Mouse (Mus musculus) kidney, adult 2 months (tissue): ENCODE measurements at regions not wholly inside any gene's neighbourhood (a gene's known extent, or its start where the extent isn't known, plus 50 kb on each side); places are given as distances from the start of the nearest gene placed in this dataset.

Experiments
- DNase-seq: peaks from one replicate; pipeline ENCODE4 v3.0.0; 2021
- H3K27ac ChIP-seq: fragments of 200-500 bp; 2 replicates; pipeline ENCODE4 v1.5.1; 2012; ENCODE audit warnings: low read depth, low read length, control low read depth, inconsistent platforms; ENCODE audit not compliant: insufficient read depth
- H3K27me3 ChIP-seq: fragments of 200-500 bp; replicated peaks from 2 replicates; pipeline ENCODE4 v1.6.1; 2012; ENCODE audit warnings: mild to moderate bottlenecking, moderate library complexity, low read length, inconsistent platforms; ENCODE audit not compliant: control insufficient read depth, insufficient read depth
- H3K36me3 ChIP-seq: fragments of 200-500 bp; 2 replicates; pipeline ENCODE4 v1.6.1; 2012; ENCODE audit warnings: mild to moderate bottlenecking, moderate library complexity, low read length, inconsistent platforms; ENCODE audit not compliant: control insufficient read depth, insufficient read depth
- H3K4me1 ChIP-seq: fragments of 200-500 bp; 2 replicates; pipeline ENCODE4 v1.6.1; 2011; ENCODE audit warnings: low read length; ENCODE audit not compliant: control insufficient read depth, insufficient read depth
- H3K4me3 ChIP-seq: fragments of 200-500 bp; 2 replicates; pipeline ENCODE4 v1.5.1; 2011; ENCODE audit warnings: mild to moderate bottlenecking, low read depth, low read length, control low read depth; ENCODE audit not compliant: insufficient read depth
- CTCF ChIP-seq: fragments of 200-500 bp; conservative IDR thresholded peaks from 2 replicates; pipeline ENCODE4 v1.5.1; 2011; ENCODE audit warnings: low read depth, mild to moderate bottlenecking, control low read depth, low read length, moderate library complexity, mixed read lengths; ENCODE audit not compliant: insufficient read depth, insufficient read length
- POLR2A ChIP-seq: fragments of 200-500 bp; IDR thresholded peaks from one replicate; pipeline ENCODE4 v1.6.1; 2011; ENCODE audit warnings: low read depth, low read length, control low read depth
- WGBS: fragments of 180-500 bp; shearing (Covaris S2); methylation state at CpG from one replicate; pipeline ENCODE4 v1.1.7; 2018; 5-methylcytosine and 5-hydroxymethylcytosine counted together

- Histone ChIP-seq H3K4me1 (peaks cover 8% of the 10 kb centered on the region), H3K27ac (no peak overlapping the region), H3K4me3 (no peak overlapping the region), H3K36me3 (no peaks in the 10 kb centered on the region), H3K27me3 (no peaks in the 10 kb centered on the region)
- no peak for TF ChIP-seq CTCF
- TF ChIP-seq POLR2A, result no peak
- DNase-seq, result peak; percentile 77
- 72% methylated on average over 3 of the region's 3 CpGs for WGBS
Measured at GRCm38 (mm10) chr4:53219351-53219750, 59.7 kb upstream of the Abca1 start.

DNA sequence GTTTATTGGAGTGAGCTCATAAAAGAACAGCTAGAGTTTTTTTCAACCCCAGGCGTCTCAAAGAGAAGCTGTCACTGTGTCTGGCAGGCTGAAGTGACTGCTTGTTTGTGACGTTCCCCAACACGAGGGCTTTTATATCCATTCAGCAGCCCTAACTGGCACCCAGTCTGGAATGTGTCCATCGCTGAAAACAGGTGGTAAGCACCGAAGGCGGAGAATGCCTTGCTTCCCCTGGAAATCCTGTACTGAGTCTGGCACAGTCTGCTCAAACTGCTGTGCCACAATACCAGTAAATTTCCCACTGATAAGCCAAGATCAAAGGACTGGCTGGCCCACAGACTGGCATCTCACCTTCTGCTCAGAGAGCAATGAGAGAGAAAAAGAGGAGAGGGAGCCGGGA is 59.1 kb upstream of the Abca1 start:
- 39% methylated on average over 7 of the region's 7 CpGs for WGBS
- no peaks in the 10 kb centered on the region for H3K36me3 ChIP-seq
- no peak overlapping the region for H3K4me3 ChIP-seq
- TF ChIP-seq CTCF (no peak), POLR2A (no peak)
- peak; percentile 49 for DNase-seq
- peaks cover 8% of the 10 kb centered on the region for H3K4me1 ChIP-seq
- no peak overlapping the region for H3K27ac ChIP-seq
- no peaks in the 10 kb centered on the region for H3K27me3 ChIP-seq

GRCm38 (mm10) chr4:53218291-53218640 is 58.6 kb upstream of the Abca1 start:
- Histone ChIP-seq H3K27ac (no peak overlapping the region), H3K36me3 (no peaks in the 10 kb centered on the region), H3K4me3 (no peak overlapping the region), H3K4me1 (peaks cover 8% of the 10 kb centered on the region), H3K27me3 (no peaks in the 10 kb centered on the region)
- WGBS, result 44% methylated on average over 5 of the region's 5 CpGs
- no peak for DNase-seq
- no peak for TF ChIP-seq POLR2A
- no peak for TF ChIP-seq CTCF

DNA sequence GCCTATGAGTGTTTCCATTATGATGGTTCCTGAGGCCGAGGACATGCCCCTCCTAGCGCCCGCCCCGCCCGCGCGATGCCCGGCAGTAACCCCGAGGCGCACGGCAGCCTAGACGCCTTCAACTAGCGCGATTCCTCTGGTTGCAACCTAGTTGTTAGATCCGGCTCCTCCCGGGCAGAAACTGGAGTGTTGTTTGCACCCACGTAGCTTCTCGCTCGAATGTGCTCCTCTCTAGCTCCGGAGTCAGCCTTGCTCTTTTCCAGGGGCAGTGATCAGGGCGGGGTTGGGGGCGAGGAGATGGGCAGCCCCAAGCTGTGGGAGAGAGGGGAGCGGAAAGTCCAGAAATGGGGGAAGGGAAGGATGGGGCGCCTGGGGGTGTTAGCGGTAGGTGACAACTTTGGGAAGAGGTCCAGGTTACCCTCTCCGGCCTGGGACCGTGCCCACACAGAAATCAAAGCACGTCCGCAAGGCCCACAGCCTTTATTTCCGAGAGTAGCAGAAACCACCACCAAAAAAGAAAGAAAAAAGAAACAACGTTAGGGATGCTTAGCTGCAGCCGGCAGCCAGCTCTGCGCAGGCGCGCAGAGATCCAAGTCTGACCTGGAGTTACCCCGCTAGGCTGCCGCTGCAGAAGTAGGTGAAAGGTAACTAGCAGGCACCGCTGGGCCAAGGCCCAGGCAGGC is 58.1 kb upstream of the Abca1 start:
- peaks cover 8% of the 10 kb centered on the region for H3K4me1 ChIP-seq

DNA sequence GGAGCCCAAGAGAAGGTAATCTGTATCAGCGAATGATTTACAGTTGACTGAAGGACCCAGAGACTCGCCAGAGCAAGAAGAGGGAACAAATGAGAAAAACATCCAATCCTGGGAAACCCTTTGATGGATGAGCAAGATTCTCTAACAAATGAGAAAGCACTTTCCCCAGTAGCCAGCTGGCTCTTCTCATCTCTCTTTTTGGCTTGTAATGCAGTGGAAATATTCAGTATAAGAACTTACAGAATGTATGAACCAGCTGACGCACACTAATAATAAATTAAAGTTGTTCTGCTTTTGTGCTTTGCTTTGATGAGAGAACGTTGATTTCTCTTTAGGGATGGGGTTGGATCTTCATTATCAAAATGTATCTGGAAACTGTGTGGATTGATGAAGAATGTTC is 52.8 kb upstream of the Abca1 start:
- WGBS, result 58% methylated on average over 4 of the region's 4 CpGs
- H3K4me3 ChIP-seq, result no peak overlapping the region
- TF ChIP-seq POLR2A (no peak), CTCF (no peak)

More for the DNA sequence above, 58.1 kb upstream of the Abca1 start:
- 1% methylated on average over 38 of the region's 38 CpGs for WGBS
- peak; percentile 92 for DNase-seq
- no peak for TF ChIP-seq POLR2A
- no peak for TF ChIP-seq CTCF
- no peaks in the 10 kb centered on the region for H3K27me3 ChIP-seq
- peak overlapping the region; percentile 44 for H3K4me3 ChIP-seq
- no peak overlapping the region; the same call in 1 of the 2 replicates for H3K27ac ChIP-seq
- H3K36me3 ChIP-seq, result no peaks in the 10 kb centered on the region

DNA sequence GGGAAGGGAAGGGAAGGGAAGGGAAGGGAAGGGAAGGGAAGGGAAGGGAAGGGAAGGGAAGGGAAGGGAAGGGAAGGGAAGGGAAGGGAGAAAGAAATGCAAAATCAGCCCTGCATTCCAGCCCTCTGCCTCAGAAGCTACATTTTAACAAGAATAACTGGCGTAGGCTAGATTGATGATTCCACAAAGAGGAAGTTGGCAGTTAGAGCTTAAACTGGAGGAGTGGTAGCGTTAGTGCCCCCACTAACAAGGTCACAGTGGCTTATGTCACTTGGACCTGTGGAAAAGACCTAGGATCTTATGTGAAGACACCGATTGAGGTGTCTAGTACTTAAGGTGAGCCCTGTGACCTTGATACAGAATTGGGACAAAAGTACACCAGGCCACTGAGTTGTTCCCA is 51.0 kb upstream of the Abca1 start:
- Histone ChIP-seq H3K4me1 (no peaks in the 10 kb centered on the region), H3K36me3 (no peaks in the 10 kb centered on the region), H3K27me3 (no peaks in the 10 kb centered on the region), H3K4me3 (no peak overlapping the region), H3K27ac (no peak overlapping the region)
- no peak for TF ChIP-seq CTCF
- TF ChIP-seq POLR2A, result no peak
- 64% methylated on average over 3 of the region's 3 CpGs for WGBS
- no peak for DNase-seq

More for the DNA sequence above, 52.8 kb upstream of the Abca1 start:
- Histone ChIP-seq H3K4me1 (no peaks in the 10 kb centered on the region), H3K36me3 (no peaks in the 10 kb centered on the region), H3K27me3 (no peaks in the 10 kb centered on the region), H3K27ac (no peak overlapping the region)
- DNase-seq, result no peak
